Mouse (Mus musculus) heart, embryonic 16.5 days (tissue): Measurements from ENCODE around the gene Pigw. TPM values are rescaled to one million over a fixed set of nuclear protein-coding genes. Genes with fewer than 3 reads are reported as not detected.
A peak's percentile ranks its signal among the peaks of the same experiment; 100 is the strongest.

Experiments
- ATAC-seq: fragments of 200-750 bp; cut with Nextera tagmentation; replicated peaks from 2 replicates; pipeline ENCODE4 v1.8.0; 2017; ENCODE audit warnings: moderate number of reproducible peaks; ENCODE audit not compliant: insufficient read depth, low FRiP score; ENCODE audit errors: extremely low read depth
- H3K27ac ChIP-seq: fragments of 300-500 bp; sonication (generic); 2 replicates; pipeline ENCODE4 v1.5.1; 2014; ENCODE audit warnings: mild to moderate bottlenecking, low read length, control low read depth, moderate library complexity
- H3K27me3 ChIP-seq: fragments of 300-500 bp; sonication (generic); 2 replicates; pipeline ENCODE4 v1.6.1; 2014; ENCODE audit warnings: low read length, mixed read lengths; ENCODE audit not compliant: control insufficient read depth, insufficient read depth
- H3K36me3 ChIP-seq: fragments of 300-500 bp; sonication (generic); 2 replicates; pipeline ENCODE4 v1.6.1; 2014; ENCODE audit not compliant: control insufficient read depth, insufficient read depth
- H3K4me1 ChIP-seq: fragments of 300-500 bp; sonication (generic); 2 replicates; pipeline ENCODE4 v1.6.1; 2014; ENCODE audit warnings: low read length, mixed read lengths; ENCODE audit not compliant: control insufficient read depth, insufficient read depth
- H3K4me2 ChIP-seq: fragments of 300-500 bp; sonication (generic); 2 replicates; pipeline ENCODE4 v1.6.1; 2014; ENCODE audit warnings: low read depth, mild to moderate bottlenecking, control low read depth, low read length
- H3K4me3 ChIP-seq: fragments of 300-500 bp; sonication (generic); 2 replicates; pipeline ENCODE4 v1.5.1; 2014; ENCODE audit warnings: mild to moderate bottlenecking, control low read depth, low read length
- H3K9ac ChIP-seq: fragments of 300-500 bp; sonication (generic); 2 replicates; pipeline ENCODE4 v1.6.1; 2014; ENCODE audit warnings: low read length, control low read depth
- H3K9me3 ChIP-seq: fragments of 300-500 bp; sonication (generic); replicated peaks from 2 replicates; pipeline ENCODE4 v1.6.1; 2016; ENCODE audit warnings: low read length; ENCODE audit not compliant: control insufficient read depth
- WGBS: fragments of 180-500 bp; shearing (Covaris S2); extraction: QIAGEN DNeasy Blood & Tissue Kit; methylation state at CpG from one replicate; pipeline ENCODE4 v1.1.7; 2014; 5-methylcytosine and 5-hydroxymethylcytosine counted together
- polyA plus RNA-seq: library from polyadenylated mRNA; unstranded; fragments of >200 nt; fragmentation: Nextera tagmentation; extraction: Ambion mirVana; gene quantifications from 2 replicates; pipeline ENCODE4 v1.2.1, GENCODE M21; 2015

Gene Pigw
- polyA plus RNA-seq, 1 experiment from 2014 or later: 2.8 TPM

GRCm38 (mm10) chr11:84870337-84871043 lies 9.6 kb downstream of the Pigw start, which contains the start of gene Ggnbp2:
Gene Ggnbp2 (minus strand): TSS chr11:84870817.
- Histone ChIP-seq H3K27me3 (no peaks in the 10 kb centered on the region), H3K4me1 (peaks cover 22% of the 10 kb centered on the region), H3K9ac (peak within 1 kb of the TSS; percentile 96), H3K27ac (peak within 1 kb of the TSS; percentile 100), H3K36me3 (no peaks in the 10 kb centered on the region), H3K4me2 (peak within 1 kb of the TSS; percentile 88), H3K9me3 (no peaks in the 10 kb centered on the region), H3K4me3 (peak within 1 kb of the TSS; percentile 98)
- peak; percentile 87 for ATAC-seq
- 1% methylated on average over 58 of the region's 62 CpGs for WGBS

- Histone ChIP-seq H3K4me1 (peaks cover 22% of the 10 kb centered on the region), H3K27me3 (no peaks in the 10 kb centered on the region), H3K9ac (peak overlapping the region; percentile 96), H3K27ac (peak overlapping the region; percentile 96), H3K4me2 (peak overlapping the region; percentile 88), H3K4me3 (peak overlapping the region; percentile 98), H3K36me3 (no peaks in the 10 kb centered on the region), H3K9me3 (no peaks in the 10 kb centered on the region)
- under 1% methylated on average over 61 of the region's 61 CpGs for WGBS
- ATAC-seq: peak; percentile 77
Observed at GRCm38 (mm10) chr11:84869537-84870232, 10.4 kb downstream of the Pigw start.

- peak overlapping the region; percentile 96 for H3K27ac ChIP-seq
- no peaks in the 10 kb centered on the region for H3K27me3 ChIP-seq
- 4% methylated on average over 7 of the region's 7 CpGs for WGBS
- ATAC-seq: no peak
- peak overlapping the region; percentile 88 for H3K4me2 ChIP-seq
- H3K4me1 ChIP-seq: peaks cover 22% of the 10 kb centered on the region
- peak overlapping the region; percentile 98 for H3K4me3 ChIP-seq
- no peaks in the 10 kb centered on the region for H3K9me3 ChIP-seq
- H3K9ac ChIP-seq: peak overlapping the region; percentile 96
- no peaks in the 10 kb centered on the region for H3K36me3 ChIP-seq
Observed at GRCm38 (mm10) chr11:84868786-84869259, 11.3 kb downstream of the Pigw start.

GRCm38 (mm10) chr11:84867586-84867985 lies 12.5 kb downstream of the Pigw start:
- H3K27ac ChIP-seq: no peak overlapping the region
- ATAC-seq: no peak
- no peaks in the 10 kb centered on the region for H3K9me3 ChIP-seq
- WGBS: 90% methylated on average over 2 of the region's 2 CpGs
- no peak overlapping the region for H3K9ac ChIP-seq
- no peaks in the 10 kb centered on the region for H3K36me3 ChIP-seq
- H3K27me3 ChIP-seq: no peaks in the 10 kb centered on the region
- H3K4me1 ChIP-seq: peaks cover 22% of the 10 kb centered on the region
- 0 out of 2 replicates have a peak overlapping the region, but pooled peaks have one; percentile 2 for H3K4me2 ChIP-seq
- no peak overlapping the region for H3K4me3 ChIP-seq

GRCm38 (mm10) chr11:84865268-84865667 lies 14.8 kb downstream of the Pigw start:
- H3K27ac ChIP-seq: no peak overlapping the region
- no peak overlapping the region for H3K9ac ChIP-seq
- H3K27me3 ChIP-seq: no peaks in the 10 kb centered on the region
- WGBS: 47% methylated on average over 2 of the region's 2 CpGs
- H3K9me3 ChIP-seq: no peaks in the 10 kb centered on the region
- H3K4me1 ChIP-seq: peaks cover 17% of the 10 kb centered on the region
- H3K4me2 ChIP-seq: no peak overlapping the region
- no peak for ATAC-seq
- no peak overlapping the region for H3K4me3 ChIP-seq
- H3K36me3 ChIP-seq: peaks cover 3% of the 10 kb centered on the region

- Histone ChIP-seq H3K4me3 (no peak overlapping the region), H3K4me1 (no peaks in the 10 kb centered on the region), H3K27ac (no peak overlapping the region), H3K9ac (no peak overlapping the region), H3K9me3 (no peaks in the 10 kb centered on the region), H3K4me2 (no peak overlapping the region), H3K36me3 (peaks cover 33% of the 10 kb centered on the region), H3K27me3 (no peaks in the 10 kb centered on the region)
- 93% methylated on average over 6 of the region's 6 CpGs for WGBS
- no peak for ATAC-seq
Observed at GRCm38 (mm10) chr11:84855285-84855684, 24.8 kb downstream of the Pigw start.

GRCm38 (mm10) chr11:84847475-84848090 lies 32.5 kb downstream of the Pigw start:
- Histone ChIP-seq H3K4me3 (no peak overlapping the region), H3K27ac (no peak overlapping the region), H3K9ac (no peak overlapping the region), H3K4me1 (no peaks in the 10 kb centered on the region), H3K27me3 (no peaks in the 10 kb centered on the region), H3K4me2 (no peak overlapping the region), H3K36me3 (peaks cover 39% of the 10 kb centered on the region), H3K9me3 (no peaks in the 10 kb centered on the region)
- no peak for ATAC-seq
- WGBS: 83% methylated on average over 7 of the region's 7 CpGs

- no peaks in the 10 kb centered on the region for H3K27me3 ChIP-seq
- no peak for ATAC-seq
- no peaks in the 10 kb centered on the region for H3K4me1 ChIP-seq
- H3K9me3 ChIP-seq: no peaks in the 10 kb centered on the region
- H3K4me2 ChIP-seq: no peak overlapping the region
- no peak overlapping the region for H3K27ac ChIP-seq
- no peak overlapping the region for H3K4me3 ChIP-seq
- H3K36me3 ChIP-seq: peaks cover 33% of the 10 kb centered on the region
- 94% methylated on average over 15 of the region's 15 CpGs for WGBS
- H3K9ac ChIP-seq: no peak overlapping the region
Observed at GRCm38 (mm10) chr11:84846741-84847474, 33.2 kb downstream of the Pigw start.
